Mouse (Mus musculus) heart, embryonic 12.5 days (tissue): Measurements from ENCODE around the gene Zscan2. TPM values are rescaled to one million over a fixed set of nuclear protein-coding genes. Genes with fewer than 3 reads are reported as not detected.

Experiments
- ATAC-seq: fragments of 200-750 bp; cut with Nextera tagmentation; 2 replicates; pipeline ENCODE4 v1.8.0; 2017; ENCODE audit warnings: moderate TSS enrichment, moderate library complexity; ENCODE audit not compliant: insufficient number of reproducible peaks, low FRiP score
- H3K27ac ChIP-seq: fragments of 300-500 bp; sonication (generic); 2 replicates; pipeline ENCODE4 v1.5.1; 2016; ENCODE audit warnings: mild to moderate bottlenecking, moderate library complexity; ENCODE audit not compliant: poor library complexity, severe bottlenecking
- H3K27me3 ChIP-seq: fragments of 300-500 bp; sonication (generic); replicated peaks from 2 replicates; pipeline ENCODE4 v1.6.1; 2016; ENCODE audit warnings: mild to moderate bottlenecking, moderate library complexity
- H3K36me3 ChIP-seq: fragments of 300-500 bp; sonication (generic); 2 replicates; pipeline ENCODE4 v1.6.1; 2016; ENCODE audit warnings: mild to moderate bottlenecking, moderate library complexity
- H3K4me1 ChIP-seq: fragments of 300-500 bp; sonication (generic); replicated peaks from 2 replicates; pipeline ENCODE4 v1.6.1; 2016; ENCODE audit warnings: mild to moderate bottlenecking
- H3K4me2 ChIP-seq: fragments of 300-500 bp; sonication (generic); 2 replicates; pipeline ENCODE4 v1.6.1; 2016; ENCODE audit warnings: mild to moderate bottlenecking, moderate library complexity
- H3K4me3 ChIP-seq: fragments of 300-500 bp; sonication (generic); 2 replicates; pipeline ENCODE4 v1.5.1; 2016; ENCODE audit warnings: mild to moderate bottlenecking
- H3K9ac ChIP-seq: fragments of 300-500 bp; sonication (generic); 2 replicates; pipeline ENCODE4 v1.6.1; 2016; ENCODE audit warnings: mild to moderate bottlenecking, moderate library complexity
- H3K9me3 ChIP-seq: fragments of 300-500 bp; sonication (generic); replicated peaks from 2 replicates; pipeline ENCODE4 v1.6.1; 2016; ENCODE audit warnings: mild to moderate bottlenecking, moderate library complexity
- WGBS: fragments of 180-500 bp; shearing (Covaris S2); methylation state at CpG from one replicate; pipeline ENCODE4 v1.1.7; 2016; 5-methylcytosine and 5-hydroxymethylcytosine counted together
- polyA plus RNA-seq: library from polyadenylated mRNA; unstranded; fragments of >200 nt; fragmentation: Nextera tagmentation; extraction: Ambion mirVana; gene quantifications from 2 replicates; pipeline ENCODE4 v1.2.1, GENCODE M21; 2016

Gene Zscan2
- 2.0 and 2.4 TPM in 2 replicates for polyA plus RNA-seq

GRCm38 (mm10) chr7:80860729-80861274 lies at the start of gene Zscan2:
TSS of gene Zscan2 (plus strand) at chr7:80860920.
- Histone ChIP-seq H3K4me2 (peak within 1 kb of the TSS; percentile 74), H3K27ac (peak within 1 kb of the TSS; percentile 76), H3K9me3 (no peaks in the 10 kb centered on the region), H3K27me3 (no peaks in the 10 kb centered on the region), H3K36me3 (peaks cover 25% of the 10 kb centered on the region), H3K4me1 (peaks cover 42% of the 10 kb centered on the region), H3K9ac (peak within 1 kb of the TSS; percentile 84), H3K4me3 (peak within 1 kb of the TSS; percentile 64)
- ATAC-seq, result peak; percentile 96
- WGBS, result 0% methylated on average over 39 of the region's 40 CpGs

DNA sequence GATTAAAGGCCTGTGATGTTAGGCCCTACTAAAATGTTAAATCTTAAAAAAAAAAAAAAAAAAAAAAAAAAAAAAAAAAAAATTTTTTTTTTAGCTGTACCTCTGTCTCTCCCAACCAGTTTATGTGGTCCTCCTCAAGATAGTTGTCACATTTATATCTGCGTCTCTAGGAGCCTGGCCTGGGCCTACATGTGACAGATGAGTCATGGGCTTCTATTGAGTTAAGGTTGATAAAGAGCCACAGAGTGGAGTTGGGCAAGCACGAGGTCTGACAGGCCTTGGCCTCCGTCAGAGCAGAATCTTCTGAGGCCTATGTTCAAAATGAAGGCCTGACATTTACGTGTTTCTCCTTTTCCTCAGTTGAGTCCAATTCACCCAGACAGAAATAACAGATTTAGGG lies 47.3 kb upstream of the Zscan2 start:
- no peaks in the 10 kb centered on the region for H3K9me3 ChIP-seq
- H3K27ac ChIP-seq, result no peak overlapping the region
- no peaks in the 10 kb centered on the region for H3K36me3 ChIP-seq
- H3K4me3 ChIP-seq, result no peak overlapping the region
- 58% methylated on average over 4 of the region's 4 CpGs for WGBS
- no peak for ATAC-seq
- H3K27me3 ChIP-seq, result no peaks in the 10 kb centered on the region
- peaks cover 8% of the 10 kb centered on the region; the same call in 1 of the 2 replicates for H3K4me1 ChIP-seq
- H3K9ac ChIP-seq, result no peak overlapping the region
- H3K4me2 ChIP-seq, result no peak overlapping the region

GRCm38 (mm10) chr7:80816641-80817040 lies 44.1 kb upstream of the Zscan2 start:
- no peak overlapping the region for H3K4me2 ChIP-seq
- no peaks in the 10 kb centered on the region for H3K36me3 ChIP-seq
- no peaks in the 10 kb centered on the region for H3K27me3 ChIP-seq
- peaks cover 8% of the 10 kb centered on the region; the same call in 1 of the 2 replicates for H3K4me1 ChIP-seq
- WGBS, result 38% methylated on average over 5 of the region's 5 CpGs
- no peak for ATAC-seq
- no peak overlapping the region for H3K9ac ChIP-seq
- H3K27ac ChIP-seq, result no peak overlapping the region
- H3K9me3 ChIP-seq, result no peaks in the 10 kb centered on the region
- H3K4me3 ChIP-seq, result no peak overlapping the region

- H3K9me3 ChIP-seq, result no peaks in the 10 kb centered on the region
- no peak overlapping the region for H3K9ac ChIP-seq
- no peaks in the 10 kb centered on the region for H3K36me3 ChIP-seq
- H3K4me3 ChIP-seq, result no peak overlapping the region
- WGBS, result 76% methylated on average over 4 of the region's 4 CpGs
- H3K27me3 ChIP-seq, result no peaks in the 10 kb centered on the region
- H3K4me2 ChIP-seq, result no peak overlapping the region
- ATAC-seq, result no peak
- no peak overlapping the region for H3K27ac ChIP-seq
- peaks cover 14% of the 10 kb centered on the region for H3K4me1 ChIP-seq
Observed at GRCm38 (mm10) chr7:80820838-80821237, 39.9 kb upstream of the Zscan2 start.

DNA sequence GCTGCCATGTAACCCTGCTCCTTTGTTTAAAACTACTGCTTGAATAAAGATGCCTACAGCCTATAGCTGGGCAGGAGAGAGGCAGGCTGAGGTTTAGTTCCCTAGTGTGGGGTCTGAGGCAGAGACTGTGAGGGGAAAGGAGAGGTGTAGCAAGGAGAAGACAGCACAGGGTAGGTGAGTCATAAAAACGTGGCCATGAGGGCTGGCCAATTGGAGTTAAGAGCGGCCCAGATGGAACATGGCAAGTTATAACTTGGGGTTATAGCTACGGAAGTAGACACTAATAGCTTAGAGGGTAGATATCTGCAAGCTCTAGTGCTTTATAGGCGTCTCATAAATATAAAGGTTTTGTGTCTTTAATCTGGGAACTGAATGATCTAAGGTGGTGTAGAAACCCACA lies 37.5 kb upstream of the Zscan2 start:
- Histone ChIP-seq H3K27ac (no peak overlapping the region), H3K27me3 (no peaks in the 10 kb centered on the region), H3K36me3 (no peaks in the 10 kb centered on the region), H3K9me3 (no peaks in the 10 kb centered on the region), H3K4me2 (no peak overlapping the region), H3K4me1 (peaks cover 12% of the 10 kb centered on the region; the same call in 1 of the 2 replicates), H3K9ac (no peak overlapping the region), H3K4me3 (no peak overlapping the region)
- no peak for ATAC-seq
- WGBS, result 79% methylated on average over 4 of the region's 4 CpGs

- ATAC-seq, result no peak
- Histone ChIP-seq H3K4me1 (peaks cover 12% of the 10 kb centered on the region; the same call in 1 of the 2 replicates), H3K9ac (no peak overlapping the region), H3K9me3 (no peaks in the 10 kb centered on the region), H3K4me2 (no peak overlapping the region), H3K27me3 (no peaks in the 10 kb centered on the region), H3K27ac (no peak overlapping the region), H3K4me3 (no peak overlapping the region), H3K36me3 (no peaks in the 10 kb centered on the region)
- 54% methylated on average over 11 of the region's 11 CpGs for WGBS
Observed at GRCm38 (mm10) chr7:80823875-80824682, 36.6 kb upstream of the Zscan2 start.

DNA sequence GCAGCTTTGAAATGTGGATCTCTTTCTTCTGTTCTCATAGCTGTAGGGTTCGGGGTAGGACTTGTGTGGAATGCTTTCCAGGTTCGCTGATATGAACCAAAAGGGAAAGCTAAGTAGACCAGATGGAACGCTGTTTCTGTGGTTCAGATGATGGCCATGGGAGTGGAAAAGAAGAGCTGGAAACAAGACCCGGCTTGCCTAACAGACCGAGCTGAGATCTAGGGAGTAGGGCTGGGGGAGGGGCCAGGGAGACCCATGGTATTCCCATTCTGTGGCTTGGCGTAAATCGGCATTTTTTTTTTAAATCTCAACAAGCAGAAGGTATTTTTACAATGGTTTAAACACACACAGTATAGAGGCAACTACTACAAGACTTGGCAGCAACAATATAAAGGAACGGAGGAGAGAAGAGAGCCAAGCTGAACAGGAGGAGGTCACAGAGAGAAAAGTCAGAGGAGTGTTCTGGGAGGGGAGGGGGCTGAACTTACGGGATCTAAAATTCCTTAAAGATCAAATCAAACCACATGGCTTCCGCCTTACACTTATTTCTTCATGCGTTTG lies 34.8 kb upstream of the Zscan2 start, which contains the start of gene Iqgap1:
Iqgap1 (minus strand) TSS at position 132 of the 561 bp plus-strand sequence.
- H3K4me1 ChIP-seq, result peaks cover 17% of the 10 kb centered on the region; the same call in 1 of the 2 replicates
- ATAC-seq, result no peak
- 64% methylated on average over 11 of the region's 11 CpGs for WGBS
- no peak within 1 kb of the TSS for H3K4me3 ChIP-seq
- no peak within 1 kb of the TSS for H3K4me2 ChIP-seq
- no peak within 1 kb of the TSS for H3K9ac ChIP-seq
- no peak within 1 kb of the TSS for H3K27ac ChIP-seq
- H3K27me3 ChIP-seq, result no peaks in the 10 kb centered on the region
- H3K36me3 ChIP-seq, result no peaks in the 10 kb centered on the region
- H3K9me3 ChIP-seq, result no peaks in the 10 kb centered on the region

GRCm38 (mm10) chr7:80828146-80828860 lies 32.4 kb upstream of the Zscan2 start:
- peak; percentile 9; the same call in 1 of the 2 replicates for ATAC-seq
- Histone ChIP-seq H3K4me3 (no peak overlapping the region), H3K36me3 (no peaks in the 10 kb centered on the region), H3K9me3 (no peaks in the 10 kb centered on the region), H3K27me3 (no peaks in the 10 kb centered on the region), H3K27ac (no peak overlapping the region), H3K9ac (no peak overlapping the region), H3K4me2 (no peak overlapping the region), H3K4me1 (peaks cover 19% of the 10 kb centered on the region)
- 67% methylated on average over 18 of the region's 18 CpGs for WGBS

DNA sequence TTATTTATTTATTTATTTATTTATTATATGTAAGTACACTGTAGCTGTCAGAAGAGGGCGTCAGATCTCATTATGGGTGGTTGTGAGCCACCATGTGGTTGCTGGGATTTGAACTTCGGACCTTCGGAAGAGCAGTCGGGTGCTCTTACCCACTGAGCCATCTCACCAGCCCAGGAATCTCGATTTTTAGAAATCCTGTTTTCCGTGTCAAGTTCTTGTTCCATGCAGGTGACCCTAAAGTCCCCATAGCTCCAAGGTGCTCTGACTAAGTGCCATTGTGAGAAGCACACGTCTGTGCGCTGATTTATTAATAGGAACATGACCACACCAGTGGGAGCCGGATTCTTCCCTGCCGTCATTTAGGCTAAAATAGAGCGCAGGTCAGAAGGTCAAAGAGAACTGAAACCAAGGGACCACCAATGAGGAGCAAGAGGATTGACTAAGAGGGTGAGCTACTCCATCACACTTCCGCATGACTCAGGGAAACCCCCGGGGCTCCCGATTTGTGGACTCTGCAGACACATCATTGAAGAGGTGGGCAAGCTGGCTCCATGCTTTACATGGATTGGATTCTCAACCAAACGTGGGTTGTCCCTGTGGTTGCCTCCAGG lies 30.4 kb upstream of the Zscan2 start:
- H3K9ac ChIP-seq, result no peak overlapping the region
- H3K9me3 ChIP-seq, result no peaks in the 10 kb centered on the region
- H3K4me3 ChIP-seq, result no peak overlapping the region
- no peak overlapping the region; the same call in 1 of the 2 replicates for H3K27ac ChIP-seq
- 62% methylated on average over 15 of the region's 15 CpGs for WGBS
- no peaks in the 10 kb centered on the region for H3K27me3 ChIP-seq
- no peak overlapping the region for H3K4me2 ChIP-seq
- ATAC-seq, result peak; percentile 15; the same call in 1 of the 2 replicates
- no peaks in the 10 kb centered on the region for H3K36me3 ChIP-seq
- peaks cover 13% of the 10 kb centered on the region for H3K4me1 ChIP-seq

DNA sequence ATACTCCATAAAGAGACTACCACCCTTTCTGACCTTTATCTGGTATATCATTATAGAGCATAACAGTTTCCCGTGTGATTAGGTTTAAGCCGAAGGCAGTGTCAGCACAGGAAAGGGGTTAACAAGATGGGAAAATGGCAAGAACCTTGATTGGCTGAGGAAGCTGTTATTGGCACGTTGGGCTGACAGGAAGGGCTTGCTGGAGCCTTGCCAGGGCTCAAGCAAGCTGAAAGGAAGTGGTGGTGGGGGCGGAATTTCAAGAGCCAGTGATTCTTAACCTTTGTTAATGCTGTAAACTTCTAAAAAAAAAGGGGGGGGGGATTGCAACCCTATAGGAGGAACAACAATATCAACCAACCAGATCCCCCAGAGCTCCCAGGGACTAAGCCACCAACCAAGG lies 28.5 kb upstream of the Zscan2 start:
- 0 out of 2 replicates have a peak overlapping the region, but pooled peaks have one; percentile 27 for H3K27ac ChIP-seq
- H3K27me3 ChIP-seq, result no peaks in the 10 kb centered on the region

More for the DNA sequence above, 28.5 kb upstream of the Zscan2 start:
- WGBS, result 32% methylated on average over 4 of the region's 4 CpGs
- ATAC-seq, result no peak
- H3K9me3 ChIP-seq, result no peaks in the 10 kb centered on the region
- no peak overlapping the region for H3K9ac ChIP-seq
- H3K4me2 ChIP-seq, result no peak overlapping the region
- H3K4me1 ChIP-seq, result peaks cover 16% of the 10 kb centered on the region
- no peaks in the 10 kb centered on the region for H3K36me3 ChIP-seq
- no peak overlapping the region for H3K4me3 ChIP-seq
